Mouse (Mus musculus) layer of hippocampus, postnatal 25 days (tissue): Measurements from ENCODE around the gene Cwc25. TPM values are rescaled to one million over a fixed set of nuclear protein-coding genes. Genes with fewer than 3 reads are reported as not detected.

Experiments used
- DNase-seq, 2 experiments: peaks; one replicate each; pipeline ENCODE4 v3.0.0; 2022; ENCODE audit warnings: mixed read lengths in 2 of 2, low spot score in 1 of 2; ENCODE audit errors: extremely low spot score in 1 of 2
- microRNA-seq, 2 experiments: library from miRNA; unstranded; fragments of <30 nt; microRNA quantifications; one replicate each; pipeline ENCODE4 v1.2.0; 2021
- total RNA-seq, 2 experiments: library from RNA; stranded (reverse); gene quantifications; 2 replicates each; pipeline ENCODE4 v1.2.3; 2021

Gene Cwc25
- total RNA-seq, 2 experiments from 2014 or later = 19.2 to 20.6 TPM

- DNase-seq = no peak
Observed at GRCm38 (mm10) chr11:97701581-97702392, 64.6 kb downstream of the Cwc25 start.

DNA sequence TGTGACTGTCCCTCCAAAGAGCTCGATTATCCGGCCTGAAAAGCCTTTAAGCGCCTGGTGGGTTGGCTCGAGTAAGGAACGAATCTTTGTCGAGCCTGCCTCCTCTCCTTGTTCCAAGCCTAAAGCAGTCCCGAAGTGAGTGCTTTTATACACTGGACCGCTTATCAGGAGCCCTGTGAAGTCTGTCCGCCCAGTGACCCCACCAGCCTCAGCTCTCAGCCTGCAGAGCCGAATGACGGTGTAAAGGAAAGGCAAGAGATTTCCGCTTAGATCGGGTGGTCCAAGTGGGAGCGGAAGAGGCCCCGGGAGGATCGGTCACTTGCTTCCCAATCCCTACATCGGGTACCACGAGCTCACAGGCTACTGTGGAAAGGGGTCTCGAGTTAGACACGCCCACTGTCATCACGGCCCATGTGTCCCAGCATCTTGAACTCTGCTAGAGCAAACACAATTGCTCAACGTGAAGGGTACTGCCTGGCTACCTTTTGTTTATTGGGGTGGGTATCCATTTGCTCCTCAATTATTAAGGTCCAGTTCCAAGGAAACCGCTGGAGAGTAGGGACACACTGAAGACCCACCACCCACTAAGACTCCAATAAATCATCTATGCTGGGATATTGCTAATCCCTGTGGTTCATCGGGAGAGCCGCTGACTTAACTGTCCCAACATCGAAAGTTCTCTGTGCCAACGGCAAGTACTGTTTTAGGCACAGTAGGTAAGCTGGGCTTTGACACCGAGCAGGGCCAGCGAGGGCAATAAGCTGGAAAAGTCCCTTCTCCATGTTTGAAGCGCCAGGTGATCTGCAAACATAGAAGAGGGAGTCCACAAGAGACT is 65.4 kb downstream of the Cwc25 start:
- DNase-seq = no peak

- DNase-seq = peak in 1 of 2 experiments; percentile 57
Observed at GRCm38 (mm10) chr11:97700003-97700745, 66.2 kb downstream of the Cwc25 start, which contains the start of gene Pcgf2. Pcgf2 (minus strand) TSS chr11:97700497.

- DNase-seq = peak in 1 of 2 experiments; percentile 62
Observed at GRCm38 (mm10) chr11:97699626-97700002, 66.7 kb downstream of the Cwc25 start.

DNA sequence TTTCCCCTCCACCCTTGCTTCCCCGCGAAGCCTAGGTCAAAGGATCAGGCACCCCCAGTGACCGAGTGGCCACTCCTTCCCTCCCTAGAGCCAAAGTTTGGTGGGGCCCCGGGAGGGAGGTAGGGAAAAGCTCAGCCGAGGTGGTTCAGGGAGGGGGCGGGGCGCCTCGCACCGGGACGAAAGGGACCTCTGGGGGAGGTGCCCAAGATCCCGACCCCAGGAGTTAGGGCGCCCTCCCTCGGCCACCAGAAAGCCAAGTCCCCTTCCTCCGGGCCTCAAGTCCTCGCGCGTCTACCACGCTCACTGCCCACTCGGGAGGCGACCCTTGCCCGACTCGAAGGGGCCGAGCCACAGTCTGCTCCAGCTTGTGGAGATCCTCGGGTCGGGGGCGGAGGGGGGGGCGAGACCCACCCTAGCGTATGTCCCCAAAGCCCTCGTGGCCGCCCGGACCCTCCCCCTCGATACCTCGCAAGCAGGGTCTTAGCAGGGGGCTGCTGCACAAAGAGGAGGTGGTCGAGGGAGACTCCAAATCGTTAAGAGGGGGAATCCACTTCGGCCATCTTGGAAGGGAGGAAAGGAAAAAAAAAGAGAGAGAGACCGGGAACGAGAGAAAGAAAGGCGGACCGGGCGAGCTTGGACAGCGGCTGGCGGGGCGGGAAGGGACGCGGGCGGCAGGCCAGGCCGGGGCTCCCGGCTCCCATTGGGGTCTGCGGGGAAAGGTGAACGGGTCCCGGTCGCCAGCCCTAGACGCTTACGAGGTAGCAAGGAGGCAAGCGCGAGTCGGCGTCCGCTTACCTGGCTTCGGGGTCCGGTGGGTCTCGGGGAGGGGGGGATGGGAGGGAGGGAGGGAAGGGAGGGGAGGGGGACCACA is 67.4 kb downstream of the Cwc25 start:
- DNase-seq = peak in 1 of 2 experiments; percentile 51

- no peak for DNase-seq
Observed at GRCm38 (mm10) chr11:97697891-97698529, 68.3 kb downstream of the Cwc25 start.

GRCm38 (mm10) chr11:97697199-97697890 is 69.0 kb downstream of the Cwc25 start:
- DNase-seq = no peak

- no peak for DNase-seq
Observed at GRCm38 (mm10) chr11:97696669-97697068, 69.7 kb downstream of the Cwc25 start.

GRCm38 (mm10) chr11:97695712-97696401 is 70.5 kb downstream of the Cwc25 start:
- no peak for DNase-seq

Small RNA genes within 50 kb of the gene (microRNA-seq; reads per million reads assigned to microRNA genes)
- 0.20 to 0.37 reads per million in 2 experiments for gene Mir8102

Other genes with a start within 250 kb of the Cwc25 start
- 100 to 1,000 TPM; 260 to 270 TPM for gene Srcin1, start 190.4 kb downstream of the Cwc25 start, total RNA-seq
- 10 to 100 TPM; 28.8 to 34.3 TPM for gene Epop, start 136.9 kb downstream of the Cwc25 start, total RNA-seq
- gene Mllt6, start 103.1 kb downstream of the Cwc25 start, total RNA-seq = 100 to 1,000 TPM in 1 of 2 experiments, 10 to 100 TPM in 1; 88.5 to 105 TPM
- gene Cisd3, start 80.7 kb downstream of the Cwc25 start, total RNA-seq = 10 to 100 TPM; 47.0 to 55.1 TPM
- 10 to 100 TPM; 19.7 to 27.9 TPM for gene Pcgf2, start 66.1 kb downstream of the Cwc25 start, total RNA-seq
- gene Psmb3, start 63.2 kb downstream of the Cwc25 start, total RNA-seq = 100 to 1,000 TPM; 125 to 144 TPM
- 100 to 1,000 TPM; 104 to 105 TPM for gene Pip4k2b, start 21.9 kb downstream of the Cwc25 start, total RNA-seq
- gene 1700001P01Rik, start 9.4 kb upstream of the Cwc25 start, total RNA-seq = 1 to 10 TPM in 1 of 2 experiments, under 1 TPM in 1; 0.63 to 1.3 TPM
- gene Rpl23, start 15.9 kb upstream of the Cwc25 start, total RNA-seq = 100 to 1,000 TPM; 327 to 397 TPM
- 100 to 1,000 TPM; 102 to 114 TPM for gene Lasp1, start 32.4 kb upstream of the Cwc25 start, total RNA-seq
- gene B230217C12Rik, start 74.2 kb upstream of the Cwc25 start, total RNA-seq = 10 to 100 TPM; 66.2 to 71.6 TPM
- gene Fbxo47, start 117.6 kb upstream of the Cwc25 start, total RNA-seq = 1 to 10 TPM; 1.2 to 1.9 TPM
- 1 to 10 TPM; 8.2 to 9.1 TPM for gene Plxdc1, start 219.9 kb upstream of the Cwc25 start, total RNA-seq
- gene Arl5c, start 229.6 kb upstream of the Cwc25 start, total RNA-seq = 1 to 10 TPM in 1 of 2 experiments, under 1 TPM in 1; 0.71 to 1.2 TPM